Mouse (Mus musculus): Measurements from ENCODE around the gene Mab21l1. TPM values are rescaled to one million over a fixed set of nuclear protein-coding genes. Genes with fewer than 3 reads are reported as not detected.

Gene Mab21l1
- polyA plus RNA-seq, 1 experiment from 2014 or later: 9.4 TPM

GRCm38 (mm10) chr3:55784101-55784500 lies 1.8 kb downstream of the Mab21l1 start:
- no peak overlapping the region for H3K27ac ChIP-seq (ENCODE audit: low read length)
- peak overlapping the region; percentile 38 for H3K4me3 ChIP-seq (ENCODE audit: low read length)
- H3K9ac ChIP-seq (ENCODE audit: low read depth, low read length): no peak overlapping the region
- H3K4me1 ChIP-seq (ENCODE audit: control insufficient read depth, insufficient read depth, low read length): peaks cover 5% of the 10 kb centered on the region
- no peaks in the 10 kb centered on the region for H3K9me3 ChIP-seq (ENCODE audit: control insufficient read depth, low read length)
- 40% methylated on average over 7 of the region's 7 CpGs for WGBS
- ATAC-seq: no peak
- no peaks in the 10 kb centered on the region for H3K36me3 ChIP-seq (ENCODE audit: control insufficient read depth, insufficient read depth, low read length)
- peak overlapping the region; percentile 36; the same call in 1 of the 2 replicates for H3K4me2 ChIP-seq (ENCODE audit: low read depth, low read length)
- H3K27me3 ChIP-seq (replicated peaks; ENCODE audit: control insufficient read depth, insufficient read depth, low read length): peaks cover 41% of the 10 kb centered on the region

GRCm38 (mm10) chr3:55785266-55785980 lies 3.1 kb downstream of the Mab21l1 start:
- H3K9ac ChIP-seq (ENCODE audit: low read depth, low read length): no peak overlapping the region
- no peaks in the 10 kb centered on the region for H3K9me3 ChIP-seq (ENCODE audit: control insufficient read depth, low read length)
- no peak overlapping the region for H3K4me2 ChIP-seq (ENCODE audit: low read depth, low read length)
- H3K27ac ChIP-seq (ENCODE audit: low read length): no peak overlapping the region
- peaks cover 32% of the 10 kb centered on the region for H3K27me3 ChIP-seq (replicated peaks; ENCODE audit: control insufficient read depth, insufficient read depth, low read length)
- no peak overlapping the region for H3K4me3 ChIP-seq (ENCODE audit: low read length)
- H3K4me1 ChIP-seq (ENCODE audit: control insufficient read depth, insufficient read depth, low read length): peaks cover 5% of the 10 kb centered on the region
- WGBS: 78% methylated on average over 4 of the region's 4 CpGs
- ATAC-seq: no peak
- H3K36me3 ChIP-seq (ENCODE audit: control insufficient read depth, insufficient read depth, low read length): no peaks in the 10 kb centered on the region

- Histone ChIP-seq H3K27me3 (replicated peaks; ENCODE audit: control insufficient read depth, insufficient read depth, low read length) (peaks cover 27% of the 10 kb centered on the region), H3K4me3 (ENCODE audit: low read length) (no peak overlapping the region), H3K4me2 (ENCODE audit: low read depth, low read length) (no peak overlapping the region), H3K27ac (ENCODE audit: low read length) (no peak overlapping the region), H3K36me3 (ENCODE audit: control insufficient read depth, insufficient read depth, low read length) (no peaks in the 10 kb centered on the region), H3K9me3 (ENCODE audit: control insufficient read depth, low read length) (no peaks in the 10 kb centered on the region), H3K9ac (ENCODE audit: low read depth, low read length) (no peak overlapping the region), H3K4me1 (ENCODE audit: control insufficient read depth, insufficient read depth, low read length) (peaks cover 3% of the 10 kb centered on the region)
- no peak for ATAC-seq
- 52% methylated on average over 3 of the region's 3 CpGs for WGBS
These were observed 3.8 kb downstream of the Mab21l1 start for GRCm38 (mm10) chr3:55785981-55786725.

GRCm38 (mm10) chr3:55786835-55787486 lies 4.7 kb downstream of the Mab21l1 start:
- Histone ChIP-seq H3K27ac (ENCODE audit: low read length) (peak overlapping the region; percentile 20; the same call in 1 of the 2 replicates), H3K9ac (ENCODE audit: low read depth, low read length) (peak overlapping the region; percentile 58), H3K4me2 (ENCODE audit: low read depth, low read length) (peak overlapping the region; percentile 63), H3K9me3 (ENCODE audit: control insufficient read depth, low read length) (no peaks in the 10 kb centered on the region), H3K27me3 (replicated peaks; ENCODE audit: control insufficient read depth, insufficient read depth, low read length) (peaks cover 20% of the 10 kb centered on the region), H3K4me3 (ENCODE audit: low read length) (peak overlapping the region; percentile 45), H3K36me3 (ENCODE audit: control insufficient read depth, insufficient read depth, low read length) (no peaks in the 10 kb centered on the region), H3K4me1 (ENCODE audit: control insufficient read depth, insufficient read depth, low read length) (peaks cover 3% of the 10 kb centered on the region)
- WGBS: 42% methylated on average over 17 of the region's 17 CpGs
- no peak for ATAC-seq

GRCm38 (mm10) chr3:55787487-55788213 lies 5.3 kb downstream of the Mab21l1 start:
- peak; percentile 80 for ATAC-seq
- H3K9ac ChIP-seq (ENCODE audit: low read depth, low read length): peak overlapping the region; percentile 58
- no peaks in the 10 kb centered on the region for H3K36me3 ChIP-seq (ENCODE audit: control insufficient read depth, insufficient read depth, low read length)
- H3K27me3 ChIP-seq (replicated peaks; ENCODE audit: control insufficient read depth, insufficient read depth, low read length): peaks cover 15% of the 10 kb centered on the region
- peak overlapping the region; percentile 45 for H3K4me3 ChIP-seq (ENCODE audit: low read length)
- peaks cover 3% of the 10 kb centered on the region for H3K4me1 ChIP-seq (ENCODE audit: control insufficient read depth, insufficient read depth, low read length)
- H3K9me3 ChIP-seq (ENCODE audit: control insufficient read depth, low read length): no peaks in the 10 kb centered on the region
- peak overlapping the region; percentile 20 for H3K27ac ChIP-seq (ENCODE audit: low read length)
- peak overlapping the region; percentile 63 for H3K4me2 ChIP-seq (ENCODE audit: low read depth, low read length)
- WGBS: 2% methylated on average over 54 of the region's 54 CpGs

GRCm38 (mm10) chr3:55788214-55788586 lies 5.9 kb downstream of the Mab21l1 start:
- 20% methylated on average over 4 of the region's 4 CpGs for WGBS
- H3K4me2 ChIP-seq (ENCODE audit: low read depth, low read length): peak overlapping the region; percentile 63
- H3K9me3 ChIP-seq (ENCODE audit: control insufficient read depth, low read length): no peaks in the 10 kb centered on the region
- H3K4me1 ChIP-seq (ENCODE audit: control insufficient read depth, insufficient read depth, low read length): peaks cover 3% of the 10 kb centered on the region
- H3K36me3 ChIP-seq (ENCODE audit: control insufficient read depth, insufficient read depth, low read length): no peaks in the 10 kb centered on the region
- no peak for ATAC-seq
- H3K27me3 ChIP-seq (replicated peaks; ENCODE audit: control insufficient read depth, insufficient read depth, low read length): peaks cover 11% of the 10 kb centered on the region
- peak overlapping the region; percentile 45 for H3K4me3 ChIP-seq (ENCODE audit: low read length)
- H3K27ac ChIP-seq (ENCODE audit: low read length): no peak overlapping the region
- H3K9ac ChIP-seq (ENCODE audit: low read depth, low read length): no peak overlapping the region

- H3K9me3 ChIP-seq (ENCODE audit: control insufficient read depth, low read length): no peaks in the 10 kb centered on the region
- H3K4me2 ChIP-seq (ENCODE audit: low read depth, low read length): no peak overlapping the region
- no peaks in the 10 kb centered on the region for H3K36me3 ChIP-seq (ENCODE audit: control insufficient read depth, insufficient read depth, low read length)
- H3K9ac ChIP-seq (ENCODE audit: low read depth, low read length): no peak overlapping the region
- ATAC-seq: no peak
- H3K4me1 ChIP-seq (ENCODE audit: control insufficient read depth, insufficient read depth, low read length): no peaks in the 10 kb centered on the region; the same call in 1 of the 2 replicates
- peaks cover 6% of the 10 kb centered on the region; the same call in 1 of the 2 replicates for H3K27me3 ChIP-seq (replicated peaks; ENCODE audit: control insufficient read depth, insufficient read depth, low read length)
- no peak overlapping the region for H3K4me3 ChIP-seq (ENCODE audit: low read length)
- WGBS: 51% methylated on average over 5 of the region's 5 CpGs
- no peak overlapping the region for H3K27ac ChIP-seq (ENCODE audit: low read length)
These were observed 6.4 kb downstream of the Mab21l1 start for GRCm38 (mm10) chr3:55788621-55789201.

GRCm38 (mm10) chr3:55789856-55790255 lies 7.5 kb downstream of the Mab21l1 start:
- Histone ChIP-seq H3K9ac (ENCODE audit: low read depth, low read length) (no peak overlapping the region), H3K36me3 (ENCODE audit: control insufficient read depth, insufficient read depth, low read length) (no peaks in the 10 kb centered on the region), H3K4me1 (ENCODE audit: control insufficient read depth, insufficient read depth, low read length) (no peaks in the 10 kb centered on the region; the same call in 1 of the 2 replicates), H3K4me3 (ENCODE audit: low read length) (no peak overlapping the region), H3K27ac (ENCODE audit: low read length) (no peak overlapping the region), H3K27me3 (replicated peaks; ENCODE audit: control insufficient read depth, insufficient read depth, low read length) (peaks cover 6% of the 10 kb centered on the region; the same call in 1 of the 2 replicates), H3K4me2 (ENCODE audit: low read depth, low read length) (no peak overlapping the region), H3K9me3 (ENCODE audit: control insufficient read depth, low read length) (no peaks in the 10 kb centered on the region)
- WGBS: 53% methylated on average over 2 of the region's 2 CpGs
- ATAC-seq: no peak
